Comparison of ENCODE assay signal across 23 mouse cellular contexts in genomic region chr6:125101444-125101843, GRCm38 (mm10). TPM values are rescaled to one million over a fixed set of nuclear protein-coding genes. Genes with fewer than 3 reads are reported as not detected.
DNase-seq lines count a peak whose midpoint lies in the region; ATAC-seq and TF ChIP-seq lines count a peak whose summit lies in the region.
"Had no signal": no experiment of that assay in that cellular context is flagged by ENCODE, and none has a peak within 500 bp of the region (broad histone marks: within the 10 kb centered on the region; RNA-seq: fewer than 3 reads in every experiment).

No protein-coding gene starts in this region.

- H3K4me3 ChIP-seq in hindbrain, embryonic 10.5 days: 0 out of 2 replicates have a peak overlapping the region, but pooled peaks have one; percentile 9
- no peak overlapping the region for H3K4me3 ChIP-seq in hindbrain, embryonic 16.5 days (ENCODE audit: low read length)
- H3K4me3 ChIP-seq in thymus, adult 2 months (ENCODE audit: control insufficient read depth, insufficient read depth, low read length): no peak overlapping the region
- peak overlapping the region; percentile 100; the same call in 1 of the 2 replicates for H3K4me3 ChIP-seq in limb, embryonic 10.5 days
- H3K4me3 ChIP-seq: forebrain, embryonic 10.5 days; forebrain, embryonic 13.5 days; heart, embryonic 15.5 days; hindbrain, embryonic 13.5 days had no signal

- no peak overlapping the region for H3K27ac ChIP-seq in hindbrain, embryonic 10.5 days
- H3K27ac ChIP-seq in hindbrain, embryonic 16.5 days (ENCODE audit: low read depth, low read length): no peak overlapping the region
- no peak overlapping the region for H3K27ac ChIP-seq in thymus, adult 2 months (ENCODE audit: control insufficient read depth, insufficient read depth, low read length)
- no peak overlapping the region for H3K27ac ChIP-seq in limb, embryonic 10.5 days
- H3K27ac ChIP-seq: forebrain, embryonic 10.5 days; forebrain, embryonic 13.5 days; heart, embryonic 15.5 days; hindbrain, embryonic 13.5 days; hindbrain, postnatal 0 days had no signal

- peaks cover 92% of the 10 kb centered on the region for H3K36me3 ChIP-seq in hindbrain, embryonic 10.5 days
- peaks cover 44% of the 10 kb centered on the region for H3K36me3 ChIP-seq in hindbrain, embryonic 16.5 days (ENCODE audit: control insufficient read depth, insufficient read depth, low read length)
- peaks cover 59% of the 10 kb centered on the region for H3K36me3 ChIP-seq in thymus, adult 2 months (ENCODE audit: control insufficient read depth, insufficient read depth, low read length)
- H3K36me3 ChIP-seq in limb, embryonic 10.5 days: peaks cover 94% of the 10 kb centered on the region

- no peak for ATAC-seq in hindbrain, embryonic 16.5 days
- ATAC-seq: CD4-positive, CD25-positive, alpha-beta regulatory T cell, adult 4 months; forebrain, embryonic 13.5 days; forebrain, embryonic 16.5 days; hindbrain, postnatal 0 days had no signal

- no peak for TF ChIP-seq CTCF in thymus, adult 2 months (IDR thresholded peaks at IDR 0.05; ENCODE audit: borderline replicate concordance, control insufficient read depth, extremely low read depth, insufficient read depth, low read length, poor library complexity)

- 71% methylated on average over 9 of the region's 9 CpGs for WGBS in hindbrain, embryonic 10.5 days
- WGBS in hindbrain, embryonic 16.5 days: 79% methylated on average over 7 of the region's 9 CpGs
- WGBS in thymus, adult 2 months: 91% methylated on average over 9 of the region's 9 CpGs
- WGBS in limb, embryonic 10.5 days: 68% methylated on average over 9 of the region's 9 CpGs

- H3K9ac ChIP-seq in hindbrain, embryonic 16.5 days (ENCODE audit: low read depth, low read length): no peak overlapping the region
- H3K9ac ChIP-seq: forebrain, embryonic 13.5 days; heart, embryonic 15.5 days; hindbrain, embryonic 13.5 days had no signal

- H3K9me3 ChIP-seq in hindbrain, embryonic 10.5 days: no peaks in the 10 kb centered on the region
- no peaks in the 10 kb centered on the region for H3K9me3 ChIP-seq in hindbrain, embryonic 16.5 days (ENCODE audit: control insufficient read depth, low read length)
- no peaks in the 10 kb centered on the region for H3K9me3 ChIP-seq in limb, embryonic 10.5 days (replicated peaks)
- H3K9me3 ChIP-seq: forebrain, embryonic 10.5 days; forebrain, embryonic 13.5 days; heart, embryonic 15.5 days; hindbrain, embryonic 13.5 days had no signal

- no peak for TF ChIP-seq POLR2A in thymus, adult 2 months (IDR thresholded peaks at IDR 0.05; ENCODE audit: control insufficient read depth, extremely low read depth, insufficient read depth, low read length, poor library complexity)

- DNase-seq in hindbrain, embryonic 10.5 days (ENCODE audit: low spot score): no peak
- peak; percentile 42 for DNase-seq in thymus, postnatal 4 days
- no peak for DNase-seq in thymus, adult 2 months
- peak; percentile 59 for DNase-seq in limb, embryonic 10.5 days (ENCODE audit: low spot score)
- DNase-seq in ovary, postnatal 10 days (ENCODE audit: low spot score): no peak
- DNase-seq: adrenal gland, postnatal 10 days; adrenal gland, postnatal 36 days; cerebellum, adult 18-20 months; cerebellum, adult 9-10 months; cerebellum, postnatal 14 days; gastrocnemius, postnatal 10 days; gastrocnemius, postnatal 36 days; heart, postnatal 10 days had no signal

- H3K27me3 ChIP-seq in hindbrain, embryonic 10.5 days (ENCODE audit: insufficient read depth, poor library complexity, severe bottlenecking): no peaks in the 10 kb centered on the region
- no peaks in the 10 kb centered on the region for H3K27me3 ChIP-seq in hindbrain, embryonic 16.5 days (replicated peaks; ENCODE audit: control insufficient read depth, insufficient read depth, low read length)
- H3K27me3 ChIP-seq in thymus, adult 2 months (ENCODE audit: control insufficient read depth, insufficient read depth, low read length): no peaks in the 10 kb centered on the region
- no peaks in the 10 kb centered on the region for H3K27me3 ChIP-seq in limb, embryonic 10.5 days (ENCODE audit: low read depth, poor library complexity, severe bottlenecking)
- H3K27me3 ChIP-seq: forebrain, embryonic 13.5 days; heart, embryonic 15.5 days; hindbrain, embryonic 13.5 days had no signal

- H3K4me1 ChIP-seq in hindbrain, embryonic 10.5 days (replicated peaks): peaks cover 49% of the 10 kb centered on the region
- peaks cover 31% of the 10 kb centered on the region for H3K4me1 ChIP-seq in hindbrain, embryonic 16.5 days (ENCODE audit: control insufficient read depth, insufficient read depth, low read depth, low read length)
- H3K4me1 ChIP-seq in thymus, adult 2 months (replicated peaks; ENCODE audit: control insufficient read depth, insufficient read depth, low read length): peaks cover 34% of the 10 kb centered on the region
- peaks cover 55% of the 10 kb centered on the region for H3K4me1 ChIP-seq in limb, embryonic 10.5 days

- H3K4me2 ChIP-seq in hindbrain, embryonic 16.5 days (ENCODE audit: low read length): no peak overlapping the region
- H3K4me2 ChIP-seq: forebrain, embryonic 13.5 days; heart, embryonic 11.5 days; heart, embryonic 15.5 days; hindbrain, embryonic 13.5 days had no signal

RNA-seq across cellular contexts. Expression of gene Chd4, which starts 5.7 kb away (rescaled TPM):
- 95.7 and 97.6 TPM in 2 replicates for polyA plus RNA-seq in hindbrain, embryonic 10.5 days (2016; fragmentation: Nextera tagmentation; extraction: Ambion mirVana)
- polyA plus RNA-seq in hindbrain, embryonic 16.5 days (2015; fragmentation: Nextera tagmentation; extraction: Ambion mirVana): 66.6 and 68.4 TPM in 2 replicates
- polyA plus RNA-seq in thymus, adult 2 months (2012; rRNA removed): 127 and 211 TPM in 2 replicates
- 104 and 109 TPM in 2 replicates for polyA plus RNA-seq in limb, embryonic 10.5 days (2016; fragmentation: Nextera tagmentation; extraction: Ambion mirVana)

RNA-seq across cellular contexts. Expression of gene Nop2, which starts 30.3 kb away (rescaled TPM):
- 67.6 and 83.8 TPM in 2 replicates for polyA plus RNA-seq in hindbrain, embryonic 10.5 days (2016; fragmentation: Nextera tagmentation; extraction: Ambion mirVana)
- 48.6 and 50.7 TPM in 2 replicates for polyA plus RNA-seq in hindbrain, embryonic 16.5 days (2015; fragmentation: Nextera tagmentation; extraction: Ambion mirVana)
- 26.4 and 28.6 TPM in 2 replicates for polyA plus RNA-seq in thymus, adult 2 months (2012; rRNA removed)
- polyA plus RNA-seq in limb, embryonic 10.5 days (2016; fragmentation: Nextera tagmentation; extraction: Ambion mirVana): 94.6 and 119 TPM in 2 replicates

RNA-seq across cellular contexts. Expression of gene Lpar5, which starts 33.7 kb away (rescaled TPM):
- polyA plus RNA-seq in hindbrain, embryonic 10.5 days (2016; fragmentation: Nextera tagmentation; extraction: Ambion mirVana): 0.10 TPM in 1 of 2 replicates, not detected in the other
- polyA plus RNA-seq in hindbrain, embryonic 16.5 days (2015; fragmentation: Nextera tagmentation; extraction: Ambion mirVana): 0.36 and 0.85 TPM in 2 replicates
- polyA plus RNA-seq in thymus, adult 2 months (2012; rRNA removed): 35.7 and 40.0 TPM in 2 replicates
- 0.14 and 0.18 TPM in 2 replicates for polyA plus RNA-seq in limb, embryonic 10.5 days (2016; fragmentation: Nextera tagmentation; extraction: Ambion mirVana)
- polyA plus RNA-seq: C2C12 had no signal

RNA-seq across cellular contexts. Expression of gene Iffo1, which starts 43.6 kb away (rescaled TPM):
- 12.5 and 18.3 TPM in 2 replicates for polyA plus RNA-seq in hindbrain, embryonic 10.5 days (2016; fragmentation: Nextera tagmentation; extraction: Ambion mirVana)
- 20.3 and 21.9 TPM in 2 replicates for polyA plus RNA-seq in hindbrain, embryonic 16.5 days (2015; fragmentation: Nextera tagmentation; extraction: Ambion mirVana)
- 90.4 and 94.6 TPM in 2 replicates for polyA plus RNA-seq in thymus, adult 2 months (2012; rRNA removed)
- 10.9 and 15.5 TPM in 2 replicates for polyA plus RNA-seq in limb, embryonic 10.5 days (2016; fragmentation: Nextera tagmentation; extraction: Ambion mirVana)

RNA-seq across cellular contexts. Expression of gene Acrbp, which starts 52.0 kb away (rescaled TPM):
- 13.1 and 15.5 TPM in 2 replicates for polyA plus RNA-seq in hindbrain, embryonic 10.5 days (2016; fragmentation: Nextera tagmentation; extraction: Ambion mirVana)
- 18.2 and 20.9 TPM in 2 replicates for polyA plus RNA-seq in hindbrain, embryonic 16.5 days (2015; fragmentation: Nextera tagmentation; extraction: Ambion mirVana)
- 70.8 and 89.5 TPM in 2 replicates for polyA plus RNA-seq in thymus, adult 2 months (2012; rRNA removed)
- 10.1 and 13.0 TPM in 2 replicates for polyA plus RNA-seq in limb, embryonic 10.5 days (2016; fragmentation: Nextera tagmentation; extraction: Ambion mirVana)

Comparison
In these comparisons a context has a peak if more than half of its experiments do, and no peak if none do; other contexts are left out.
1. DNase-seq: peak in thymus, postnatal 4 days (single experiment) and limb, embryonic 10.5 days (single experiment); none in hindbrain, embryonic 10.5 days (single experiment), thymus, adult 2 months (single experiment) and ovary, postnatal 10 days (single experiment).
2. H3K4me3 ChIP-seq: peak in hindbrain, embryonic 10.5 days (single experiment) and limb, embryonic 10.5 days (single experiment); none in hindbrain, embryonic 16.5 days (single experiment) and thymus, adult 2 months (single experiment).
3. RNA of gene Lpar5, which starts 33.7 kb away (polyA plus RNA-seq): 35.7 to 40.0 TPM in thymus, adult 2 months; 0.36 to 0.85 TPM in hindbrain, embryonic 16.5 days, 0.14 to 0.18 TPM in limb, embryonic 10.5 days and 0.10 TPM in hindbrain, embryonic 10.5 days; every median in the first group is over 10 times any median in the second.